Mouse (Mus musculus): ENCODE data around the gene Casp3. TPM values are rescaled to one million over a fixed set of nuclear protein-coding genes. Genes with fewer than 3 reads are reported as not detected.
A peak's percentile ranks its signal among the peaks of the same experiment; 100 is the strongest.

Casp3 gene
- polyA plus RNA-seq, 1 experiment = not detected

GRCm38 (mm10) chr8:46599314-46599904 lies 17.7 kb upstream of the Casp3 start:
- no peak overlapping the region for H3K4me3 ChIP-seq (ENCODE audit: insufficient read depth, low read depth, low read length)
- TF ChIP-seq CTCF (IDR thresholded peaks at IDR 0.05; ENCODE audit: insufficient read depth, low read depth, low read length) (no peak), POLR2A (IDR thresholded peaks at IDR 0.05; ENCODE audit: insufficient read depth, low read depth, low read length) (no peak)
- H3K27ac ChIP-seq (ENCODE audit: insufficient read depth, low read depth, low read length) = no peak overlapping the region
- no peaks in the 10 kb centered on the region for H3K4me1 ChIP-seq (ENCODE audit: control insufficient read depth, insufficient read depth, low read length)
- WGBS = 73% methylated on average over 7 of the region's 7 CpGs

GRCm38 (mm10) chr8:46600959-46601707 lies 16.0 kb upstream of the Casp3 start:
- H3K4me3 ChIP-seq (ENCODE audit: insufficient read depth, low read depth, low read length) = no peak overlapping the region
- 60% methylated on average over 10 of the region's 10 CpGs for WGBS
- no peak overlapping the region for H3K27ac ChIP-seq (ENCODE audit: insufficient read depth, low read depth, low read length)
- H3K4me1 ChIP-seq (ENCODE audit: control insufficient read depth, insufficient read depth, low read length) = no peaks in the 10 kb centered on the region
- no peak for TF ChIP-seq CTCF (IDR thresholded peaks at IDR 0.05; ENCODE audit: insufficient read depth, low read depth, low read length)
- TF ChIP-seq POLR2A (IDR thresholded peaks at IDR 0.05; ENCODE audit: insufficient read depth, low read depth, low read length) = no peak

- TF ChIP-seq POLR2A (IDR thresholded peaks at IDR 0.05; ENCODE audit: insufficient read depth, low read depth, low read length) = no peak
- no peak for TF ChIP-seq CTCF (IDR thresholded peaks at IDR 0.05; ENCODE audit: insufficient read depth, low read depth, low read length)
- Histone ChIP-seq H3K4me3 (ENCODE audit: insufficient read depth, low read depth, low read length) (no peak overlapping the region), H3K4me1 (ENCODE audit: control insufficient read depth, insufficient read depth, low read length) (no peaks in the 10 kb centered on the region), H3K27ac (ENCODE audit: insufficient read depth, low read depth, low read length) (no peak overlapping the region)
- 86% methylated on average over 5 of the region's 5 CpGs for WGBS
These were observed 13.5 kb upstream of the Casp3 start for GRCm38 (mm10) chr8:46603587-46603986.

- no peak overlapping the region for H3K27ac ChIP-seq (ENCODE audit: insufficient read depth, low read depth, low read length)
- H3K4me1 ChIP-seq (ENCODE audit: control insufficient read depth, insufficient read depth, low read length) = peaks cover 2% of the 10 kb centered on the region; the same call in 1 of the 2 replicates
- 88% methylated on average over 1 of the region's 1 CpGs for WGBS
- no peak overlapping the region for H3K4me3 ChIP-seq (ENCODE audit: insufficient read depth, low read depth, low read length)
- TF ChIP-seq CTCF (IDR thresholded peaks at IDR 0.05; ENCODE audit: insufficient read depth, low read depth, low read length) (no peak), POLR2A (IDR thresholded peaks at IDR 0.05; ENCODE audit: insufficient read depth, low read depth, low read length) (no peak)
These were observed 10.2 kb upstream of the Casp3 start for GRCm38 (mm10) chr8:46606930-46607329.

- TF ChIP-seq POLR2A (IDR thresholded peaks at IDR 0.05; ENCODE audit: insufficient read depth, low read depth, low read length) (no peak), CTCF (IDR thresholded peaks at IDR 0.05; ENCODE audit: insufficient read depth, low read depth, low read length) (no peak)
These were observed 5.5 kb upstream of the Casp3 start for GRCm38 (mm10) chr8:46611557-46611956.

GRCm38 (mm10) chr8:46612913-46613312 lies 4.2 kb upstream of the Casp3 start:
- TF ChIP-seq CTCF (IDR thresholded peaks at IDR 0.05; ENCODE audit: insufficient read depth, low read depth, low read length) = no peak
- no peak for TF ChIP-seq POLR2A (IDR thresholded peaks at IDR 0.05; ENCODE audit: insufficient read depth, low read depth, low read length)
- Histone ChIP-seq H3K27ac (ENCODE audit: insufficient read depth, low read depth, low read length) (peak overlapping the region; percentile 96), H3K4me3 (ENCODE audit: insufficient read depth, low read depth, low read length) (no peak overlapping the region), H3K4me1 (ENCODE audit: control insufficient read depth, insufficient read depth, low read length) (peaks cover 10% of the 10 kb centered on the region)
- 26% methylated on average over 4 of the region's 4 CpGs for WGBS

More at GRCm38 (mm10) chr8:46611557-46611956, 5.5 kb upstream of the Casp3 start:
- Histone ChIP-seq H3K27ac (ENCODE audit: insufficient read depth, low read depth, low read length) (no peak overlapping the region), H3K4me1 (ENCODE audit: control insufficient read depth, insufficient read depth, low read length) (peaks cover 10% of the 10 kb centered on the region), H3K4me3 (ENCODE audit: insufficient read depth, low read depth, low read length) (no peak overlapping the region)
- WGBS = 90% methylated on average over 8 of the region's 8 CpGs

GRCm38 (mm10) chr8:46613377-46613776 lies 3.7 kb upstream of the Casp3 start:
- no peak for TF ChIP-seq POLR2A (IDR thresholded peaks at IDR 0.05; ENCODE audit: insufficient read depth, low read depth, low read length)
- TF ChIP-seq CTCF (IDR thresholded peaks at IDR 0.05; ENCODE audit: insufficient read depth, low read depth, low read length) = no peak
- peaks cover 10% of the 10 kb centered on the region for H3K4me1 ChIP-seq (ENCODE audit: control insufficient read depth, insufficient read depth, low read length)
- 10% methylated on average over 4 of the region's 4 CpGs for WGBS

GRCm38 (mm10) chr8:46615936-46616335 lies 1.2 kb upstream of the Casp3 start:
- Histone ChIP-seq H3K4me3 (ENCODE audit: insufficient read depth, low read depth, low read length) (no peak overlapping the region), H3K27ac (ENCODE audit: insufficient read depth, low read depth, low read length) (no peak overlapping the region), H3K4me1 (ENCODE audit: control insufficient read depth, insufficient read depth, low read length) (peaks cover 10% of the 10 kb centered on the region)
- TF ChIP-seq CTCF (IDR thresholded peaks at IDR 0.05; ENCODE audit: insufficient read depth, low read depth, low read length) (no peak), POLR2A (IDR thresholded peaks at IDR 0.05; ENCODE audit: insufficient read depth, low read depth, low read length) (no peak)
- WGBS = 87% methylated on average over 8 of the region's 8 CpGs

More at GRCm38 (mm10) chr8:46613377-46613776, 3.7 kb upstream of the Casp3 start:
- Histone ChIP-seq H3K4me3 (ENCODE audit: insufficient read depth, low read depth, low read length) (no peak overlapping the region), H3K27ac (ENCODE audit: insufficient read depth, low read depth, low read length) (peak overlapping the region; percentile 65)

All from olfactory bulb, adult 2 months (tissue).